In genomic region chr14:36099647-36100046, GRCm38 (mm10) we compare ENCODE assay signal across 30 mouse cellular contexts. TPM values are rescaled to one million over a fixed set of nuclear protein-coding genes. Genes with fewer than 3 reads are reported as not detected.
"Had no signal": no experiment of that assay in that cellular context is flagged by ENCODE, and none has a peak within 500 bp of the region (broad histone marks: within the 10 kb centered on the region; RNA-seq: fewer than 3 reads in every experiment).

No protein-coding gene starts in this region.

- ATAC-seq: hindbrain, embryonic 16.5 days; inflammation-experienced regulatory T-cells, adult 6 months; intestine, embryonic 15.5 days; intestine, postnatal 0 days; liver, embryonic 12.5 days had no signal

- DNase-seq: gastrocnemius, adult 2 months; gastrocnemius, postnatal 10 days; gastrocnemius, postnatal 25 days; heart, adult 18-20 months; heart, postnatal 10 days; heart, postnatal 4 days; kidney, adult 2 months; kidney, adult 9 months; kidney, postnatal 14 days; kidney, postnatal 36 days; layer of hippocampus, adult 9-11 months; layer of hippocampus, postnatal 36 days; left cerebral cortex, postnatal 4 days had no signal

RNA-seq across cellular contexts. Expression of gene 4930474N05Rik, which starts 4.9 kb away (rescaled TPM):
- total RNA-seq: gastrocnemius, adult 2 months; gastrocnemius, postnatal 10 days; gastrocnemius, postnatal 25 days; gastrocnemius, postnatal 4 days; granulocyte monocyte progenitor cell, adult 5-6 weeks; heart, adult 18-20 months; heart, adult 8-10 months; heart, postnatal 10 days; heart, postnatal 25 days; heart, postnatal 4 days; layer of hippocampus, adult 18-20 months; layer of hippocampus, adult 8-10 months; layer of hippocampus, postnatal 14 days; layer of hippocampus, postnatal 36 days; left cerebral cortex, adult 18-20 months; left cerebral cortex, adult 8-10 months; left cerebral cortex, postnatal 10 days; left cerebral cortex, postnatal 25 days; left cerebral cortex, postnatal 4 days; liver, adult 2 months had no signal
